Mouse (Mus musculus) left cerebral cortex, postnatal 25 days (tissue): ENCODE data around the gene Irs3. TPM values are rescaled to one million over a fixed set of nuclear protein-coding genes. Genes with fewer than 3 reads are reported as not detected.
A peak's percentile ranks its signal among the peaks of the same experiment; 100 is the strongest.

ENCODE experiments used
- DNase-seq, 2 experiments: peaks; one replicate each; pipeline ENCODE4 v3.0.0; 2022; ENCODE audit warnings: low spot score in 2 of 2, mixed read lengths in 1 of 2
- intact Hi-C: fragments of 180-260 bp; cut with DNase I; formaldehyde crosslinking; loops from one replicate; pipeline ENCODE4 v1.15.1; 2025
- total RNA-seq, 2 experiments: library from RNA; stranded (reverse); gene quantifications; 2 replicates each; pipeline ENCODE4 v1.2.3; 2021

The Irs3 gene
- under 1 TPM in 1 of 2 experiments, not detected in 1; 0.32 TPM for total RNA-seq

DNA sequence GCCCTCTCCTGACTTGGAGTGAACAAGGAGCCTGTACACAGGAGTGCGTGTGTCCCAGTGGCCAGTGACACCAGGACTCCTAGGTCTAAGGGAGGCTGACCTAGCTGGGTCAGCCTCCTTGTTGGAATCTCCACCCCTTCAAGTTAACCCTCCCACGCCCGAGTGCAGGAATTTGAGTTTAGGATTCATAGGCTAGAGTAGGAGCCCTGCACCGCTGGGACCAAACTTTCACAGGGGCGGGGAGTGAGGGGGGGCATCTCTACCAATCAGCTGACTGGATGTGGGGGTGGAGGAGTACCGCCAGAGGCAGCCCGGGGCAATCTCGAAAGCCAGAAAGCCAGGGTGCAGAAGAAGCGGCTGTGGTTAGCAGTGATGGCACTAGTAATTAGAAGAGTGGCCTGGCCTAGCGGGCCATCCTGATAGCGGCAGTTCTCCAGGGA lies at the start of gene Irs3:
TSS of gene Irs3 (minus strand) at position 63 of the 440 bp plus-strand sequence.
- intact Hi-C loops: loop anchor here (5.0 kb wide), 1 partner anchor 133 kb away; no protein-coding TSS in a partner anchor
- no peak for DNase-seq

GRCm38 (mm10) chr5:137694796-137695195 lies 49.3 kb upstream of the Irs3 start:
- intact Hi-C loops: no loop called here
- DNase-seq: no peak

GRCm38 (mm10) chr5:137691881-137692280 lies 46.4 kb upstream of the Irs3 start:
- intact Hi-C loops: no loop called here
- DNase-seq: no peak

GRCm38 (mm10) chr5:137690531-137690930 lies 45.0 kb upstream of the Irs3 start:
- intact Hi-C loops: no loop called here
- no peak for DNase-seq

GRCm38 (mm10) chr5:137689974-137690373 lies 44.5 kb upstream of the Irs3 start:
- intact Hi-C loops: loop anchor here (5.0 kb wide), 1 partner anchor 32 kb away; no protein-coding TSS in a partner anchor
- no peak for DNase-seq

DNA sequence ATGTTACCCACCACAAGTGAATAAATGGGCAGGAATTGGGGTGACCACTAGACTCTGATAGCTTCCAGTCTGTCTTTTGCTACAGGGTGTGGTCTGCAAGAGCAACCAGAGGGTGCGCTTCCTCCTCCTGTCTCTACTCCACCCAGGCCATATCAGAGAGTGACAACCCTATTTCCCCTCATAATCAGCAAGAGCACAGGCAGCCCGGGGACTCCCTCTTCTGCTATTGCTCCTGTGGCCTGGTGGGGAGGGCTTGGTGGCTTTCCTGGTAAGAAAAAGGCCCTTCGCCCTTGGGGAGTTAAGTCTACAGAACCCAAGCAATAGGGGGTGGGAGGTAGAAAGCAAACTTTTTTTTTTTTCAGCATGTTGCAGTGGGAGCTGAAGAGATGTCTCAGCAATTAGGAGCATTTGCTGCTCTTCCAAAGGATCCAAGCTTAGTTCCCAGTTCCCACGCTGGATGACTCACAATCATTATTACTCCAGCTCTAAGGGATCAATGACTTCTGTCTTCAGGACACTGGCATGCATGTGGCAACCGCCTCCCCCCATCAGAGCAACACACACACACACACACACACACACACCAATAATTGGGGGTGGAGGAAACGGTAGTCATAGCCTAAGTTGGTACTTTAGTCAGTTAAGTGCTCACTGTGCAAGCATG lies 40.7 kb upstream of the Irs3 start:
- intact Hi-C loops: loop anchor here (5.0 kb wide), 1 partner anchor 36 kb away; no protein-coding TSS in a partner anchor
- no peak for DNase-seq

DNA sequence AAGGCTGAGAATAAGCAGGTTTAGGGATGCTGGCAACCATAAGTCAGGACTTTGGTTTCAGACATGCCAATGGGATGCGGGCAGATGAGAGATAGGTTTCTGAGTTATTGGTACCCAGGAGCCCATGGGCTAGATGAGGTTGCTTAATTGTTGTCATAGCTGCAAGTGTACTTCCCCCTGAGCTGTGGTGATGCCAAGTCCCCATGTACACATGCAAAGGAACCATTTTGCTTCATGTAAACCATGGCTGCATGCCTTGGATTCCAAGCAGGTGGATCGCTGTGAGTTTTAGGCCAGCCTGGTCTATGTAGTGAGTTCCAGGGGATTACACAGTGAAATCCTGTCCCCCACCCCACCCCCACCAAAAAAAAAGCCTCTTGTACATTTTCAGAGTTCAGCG lies 40.1 kb upstream of the Irs3 start:
- DNase-seq: no peak
- intact Hi-C loops: loop anchor here (2.0 to 5.0 kb wide), 3 partner anchors 29 to 55 kb away; partner anchors contain the start of gene Nyap1

- DNase-seq: peak; percentile 98 to 100
- intact Hi-C loops: loop anchor here (2.0 to 5.0 kb wide), 3 partner anchors 28 to 56 kb away; partner anchors contain the start of gene Nyap1
These were observed 39.0 kb upstream of the Irs3 start, which contains the start of gene Agfg2 for GRCm38 (mm10) chr5:137684294-137685123. Gene Agfg2, minus strand, starts transcription at chr5:137684726.

- DNase-seq: peak in 1 of 2 experiments; percentile 41
- intact Hi-C loops: loop anchor here (2.0 kb wide), 2 partner anchors 27 to 57 kb away; partner anchors contain the start of gene Nyap1
These were observed 38.1 kb upstream of the Irs3 start for GRCm38 (mm10) chr5:137683388-137684293.

DNA sequence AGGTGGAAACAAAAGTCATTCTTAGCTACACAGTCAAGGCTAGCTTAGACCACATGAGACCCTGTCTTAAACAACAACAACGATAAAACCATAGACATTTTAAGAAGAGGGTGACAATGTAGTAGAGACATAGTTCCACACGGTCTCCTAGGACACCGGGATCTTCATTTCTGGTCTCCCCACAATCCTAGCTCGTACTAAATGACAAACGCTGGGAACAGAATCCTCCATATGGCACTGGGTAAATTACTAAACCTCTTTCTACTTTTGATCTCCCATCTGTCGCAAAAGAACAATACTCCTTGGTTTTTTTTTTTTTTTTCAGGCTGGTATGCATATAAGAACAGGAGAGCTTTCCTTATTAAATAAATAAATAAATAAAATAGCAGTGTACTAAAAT lies 37.0 kb upstream of the Irs3 start:
- DNase-seq: peak in 1 of 2 experiments; percentile 69
- intact Hi-C loops: no loop called here

DNA sequence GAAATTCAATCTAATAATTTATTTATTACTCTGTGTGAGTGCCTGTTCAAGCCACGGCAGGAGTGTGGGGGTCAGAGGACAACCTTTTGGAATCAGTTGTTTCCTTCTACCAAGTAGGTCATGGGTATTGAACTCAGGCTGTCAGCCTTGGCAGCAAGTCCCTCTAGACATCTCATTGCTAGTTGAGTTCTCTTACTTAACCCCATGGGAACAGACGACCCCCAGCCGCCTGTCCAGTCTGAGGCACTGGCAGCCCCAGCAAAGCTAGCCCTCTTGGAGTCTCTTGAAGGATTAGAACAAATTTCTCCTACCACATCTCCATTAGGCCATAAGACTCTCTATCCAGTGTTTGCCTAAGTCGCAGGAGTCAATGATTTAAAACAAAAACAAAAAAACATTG lies 34.2 kb upstream of the Irs3 start:
- intact Hi-C loops: no loop called here
- no peak for DNase-seq

DNA sequence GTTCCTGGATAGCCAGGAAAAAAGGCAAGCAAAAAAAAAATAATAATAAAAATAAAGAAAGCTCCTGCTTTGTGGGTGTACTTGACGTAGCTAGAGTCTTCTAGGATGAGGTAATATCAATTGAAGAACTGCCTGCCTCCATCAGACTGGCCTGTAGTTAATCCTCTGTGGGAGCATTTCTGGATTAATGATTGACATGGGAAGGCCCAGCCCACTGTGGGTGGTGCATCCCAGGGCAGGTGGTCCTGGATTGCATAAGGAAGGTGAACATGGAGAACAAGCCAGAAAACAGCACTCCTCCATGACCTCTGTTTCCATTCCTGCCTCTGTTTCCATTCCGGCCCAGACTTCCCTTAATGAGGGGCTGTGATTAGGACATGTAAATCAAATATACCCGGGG lies 33.2 kb upstream of the Irs3 start:
- no peak for DNase-seq
- intact Hi-C loops: no loop called here

GRCm38 (mm10) chr5:137677859-137678258 lies 32.3 kb upstream of the Irs3 start:
- peak in 1 of 2 experiments; percentile 45 for DNase-seq
- intact Hi-C loops: no loop called here

- DNase-seq: no peak
- intact Hi-C loops: no loop called here
These were observed 29.3 kb upstream of the Irs3 start for GRCm38 (mm10) chr5:137674786-137675185.

GRCm38 (mm10) chr5:137673015-137673414 lies 27.5 kb upstream of the Irs3 start:
- intact Hi-C loops: no loop called here

DNA sequence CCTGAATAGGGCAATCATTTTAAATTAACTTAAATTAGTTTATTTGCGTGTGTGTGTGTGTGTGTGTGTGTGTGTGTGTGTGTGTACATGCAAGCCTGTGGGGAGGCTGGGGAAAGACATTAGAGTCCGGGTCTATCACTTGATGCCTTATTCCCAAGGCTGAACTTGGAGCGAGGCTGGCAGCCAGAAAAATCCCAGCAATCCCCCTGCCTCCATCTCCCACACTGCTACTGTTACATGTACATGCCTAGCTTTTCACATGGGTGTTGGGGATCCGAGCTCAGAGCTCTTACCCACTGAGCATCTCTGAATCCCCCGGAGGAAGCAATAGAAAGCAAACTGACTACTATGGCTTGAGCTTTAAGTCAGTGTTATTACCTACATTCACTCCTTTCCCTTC lies 26.8 kb upstream of the Irs3 start:
- DNase-seq: no peak
- intact Hi-C loops: no loop called here

More at GRCm38 (mm10) chr5:137673015-137673414, 27.5 kb upstream of the Irs3 start:
- no peak for DNase-seq

DNA sequence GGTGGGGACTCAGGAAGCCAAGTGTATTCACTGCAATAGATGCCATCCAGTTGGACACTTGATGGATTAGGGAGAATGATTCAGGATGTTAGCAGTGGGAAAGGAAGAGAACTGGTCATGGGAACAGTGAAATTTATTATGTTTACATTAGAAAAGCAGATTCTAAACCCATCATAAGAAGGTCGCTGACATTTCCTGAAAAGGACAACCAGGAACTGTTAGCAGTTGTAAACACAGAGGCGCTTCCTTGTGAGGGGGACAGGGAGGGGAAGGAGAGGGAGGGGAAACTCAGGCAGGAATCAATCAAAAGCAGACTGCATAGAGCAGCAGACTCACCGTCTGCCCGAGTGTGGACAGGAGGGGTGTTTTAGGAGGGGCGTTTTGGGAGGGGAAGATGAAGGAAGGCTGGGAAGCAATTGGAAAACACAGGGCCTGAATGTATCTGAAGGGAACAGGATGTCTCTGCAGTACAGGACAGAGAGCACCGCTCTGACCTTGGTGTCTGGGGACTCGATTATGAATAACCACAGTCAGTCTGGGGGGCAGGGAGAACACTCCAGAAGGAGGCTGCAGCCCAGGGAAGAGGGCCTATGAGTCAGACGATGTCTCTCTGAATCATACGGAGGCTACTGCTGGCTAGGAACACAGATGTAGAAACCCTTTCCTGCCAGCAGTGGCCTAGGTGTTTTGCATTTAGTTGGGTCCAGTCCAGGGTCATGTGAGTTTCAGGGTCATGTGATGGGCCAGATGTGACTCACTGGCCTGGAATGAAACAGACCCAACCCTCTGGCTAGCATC lies 26.1 kb upstream of the Irs3 start:
- peak; percentile 39 to 75 for DNase-seq
- intact Hi-C loops: no loop called here

GRCm38 (mm10) chr5:137670240-137670639 lies 24.7 kb upstream of the Irs3 start:
- DNase-seq: no peak
- intact Hi-C loops: no loop called here

GRCm38 (mm10) chr5:137668971-137669370 lies 23.5 kb upstream of the Irs3 start:
- intact Hi-C loops: no loop called here
- DNase-seq: no peak
